Mouse (Mus musculus): Measurements from ENCODE around the gene Olfr316. TPM values are rescaled to one million over a fixed set of nuclear protein-coding genes. Genes with fewer than 3 reads are reported as not detected.
A peak's percentile ranks its signal among the peaks of the same experiment; 100 is the strongest.

Olfr316 gene
- polyA plus RNA-seq, 1 experiment from 2014 or later = not detected

DNA sequence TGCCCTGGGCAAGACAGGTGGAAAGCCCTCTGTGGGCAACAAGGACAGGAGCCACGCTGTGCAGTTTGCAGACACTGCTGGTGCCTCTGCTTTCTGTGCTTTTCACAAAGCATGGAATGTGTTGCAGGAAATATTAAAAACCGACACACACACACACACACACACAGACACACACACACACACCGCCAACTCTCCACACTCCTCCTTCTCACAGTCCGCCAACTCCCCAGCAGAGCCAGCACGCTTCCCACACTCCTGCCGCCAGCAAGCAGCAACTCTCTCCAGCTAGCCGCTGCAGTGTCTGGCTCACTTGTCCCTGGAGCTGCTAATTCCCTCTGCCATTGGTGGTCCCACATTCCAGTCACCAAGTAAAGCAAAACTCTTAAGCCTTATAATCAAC lies 44.3 kb downstream of the Olfr316 start:
- H3K4me2 ChIP-seq = no peak overlapping the region
- WGBS = 87% methylated on average over 7 of the region's 7 CpGs
- ATAC-seq (ENCODE audit: low FRiP score) (no peak), DNase-seq (ENCODE audit: low spot score, missing footprints) (no peak)
- H3K27me3 ChIP-seq (ENCODE audit: control insufficient read depth, insufficient read depth, low read length) = no peaks in the 10 kb centered on the region
- peaks cover 4% of the 10 kb centered on the region; the same call in 1 of the 2 replicates for H3K4me1 ChIP-seq (ENCODE audit: control insufficient read depth, insufficient read depth, low read length)
- no peak overlapping the region for H3K9ac ChIP-seq (ENCODE audit: low read length)
- no peaks in the 10 kb centered on the region for H3K9me3 ChIP-seq (ENCODE audit: control insufficient read depth, low read length)
- no peaks in the 10 kb centered on the region for H3K36me3 ChIP-seq (ENCODE audit: control insufficient read depth, insufficient read depth, low read length)
- no peak overlapping the region for H3K4me3 ChIP-seq (ENCODE audit: low read depth, low read length)
- no peak overlapping the region for H3K27ac ChIP-seq (ENCODE audit: low read depth, low read length)

DNA sequence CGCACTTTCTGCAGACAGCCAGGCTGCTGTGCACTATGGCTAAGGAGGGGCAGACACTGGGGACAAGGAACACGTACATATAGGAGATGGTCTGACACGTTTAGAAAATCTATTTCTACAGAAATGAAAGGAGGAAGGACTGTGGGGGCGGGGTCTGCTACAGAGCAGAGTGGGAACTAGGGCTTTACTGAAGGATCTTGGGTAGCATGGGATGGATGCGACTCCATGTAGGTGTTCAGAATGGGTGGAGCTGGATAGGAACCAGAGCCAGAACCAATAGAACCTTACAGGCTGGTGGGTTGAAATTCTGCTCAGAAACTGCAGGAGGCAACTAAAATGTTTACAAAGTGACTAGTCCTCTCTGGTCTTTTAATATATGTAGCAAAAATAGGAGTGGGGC lies 47.2 kb downstream of the Olfr316 start:
- Histone ChIP-seq H3K36me3 (ENCODE audit: control insufficient read depth, insufficient read depth, low read length) (no peaks in the 10 kb centered on the region), H3K4me3 (ENCODE audit: low read depth, low read length) (no peak overlapping the region), H3K27ac (ENCODE audit: low read depth, low read length) (no peak overlapping the region), H3K27me3 (ENCODE audit: control insufficient read depth, insufficient read depth, low read length) (no peaks in the 10 kb centered on the region), H3K4me1 (ENCODE audit: control insufficient read depth, insufficient read depth, low read length) (peaks cover 7% of the 10 kb centered on the region; the same call in 1 of the 2 replicates), H3K4me2 (no peak overlapping the region), H3K9ac (ENCODE audit: low read length) (no peak overlapping the region), H3K9me3 (ENCODE audit: control insufficient read depth, low read length) (no peaks in the 10 kb centered on the region)
- 84% methylated on average over 5 of the region's 5 CpGs for WGBS
- ATAC-seq (ENCODE audit: low FRiP score) (no peak), DNase-seq (ENCODE audit: low spot score, missing footprints) (no peak)

- 38% methylated on average over 14 of the region's 14 CpGs for WGBS
- Histone ChIP-seq H3K27me3 (ENCODE audit: control insufficient read depth, insufficient read depth, low read length) (no peaks in the 10 kb centered on the region), H3K9ac (ENCODE audit: low read length) (no peak within 1 kb of the TSS), H3K4me3 (ENCODE audit: low read depth, low read length) (no peak within 1 kb of the TSS), H3K9me3 (ENCODE audit: control insufficient read depth, low read length) (no peaks in the 10 kb centered on the region), H3K27ac (ENCODE audit: low read depth, low read length) (no peak within 1 kb of the TSS), H3K4me2 (no peak within 1 kb of the TSS; the same call in 1 of the 2 replicates), H3K36me3 (ENCODE audit: control insufficient read depth, insufficient read depth, low read length) (no peaks in the 10 kb centered on the region), H3K4me1 (ENCODE audit: control insufficient read depth, insufficient read depth, low read length) (peaks cover 7% of the 10 kb centered on the region; the same call in 1 of the 2 replicates)
- ATAC-seq (ENCODE audit: low FRiP score) (peak; percentile 70), DNase-seq (ENCODE audit: low spot score, missing footprints) (peak; percentile 86)
Observed at GRCm38 (mm10) chr11:58801558-58802228, 49.2 kb downstream of the Olfr316 start, which contains the start of gene Fam183b. Fam183b (minus strand) TSS chr11:58801960.

DNA sequence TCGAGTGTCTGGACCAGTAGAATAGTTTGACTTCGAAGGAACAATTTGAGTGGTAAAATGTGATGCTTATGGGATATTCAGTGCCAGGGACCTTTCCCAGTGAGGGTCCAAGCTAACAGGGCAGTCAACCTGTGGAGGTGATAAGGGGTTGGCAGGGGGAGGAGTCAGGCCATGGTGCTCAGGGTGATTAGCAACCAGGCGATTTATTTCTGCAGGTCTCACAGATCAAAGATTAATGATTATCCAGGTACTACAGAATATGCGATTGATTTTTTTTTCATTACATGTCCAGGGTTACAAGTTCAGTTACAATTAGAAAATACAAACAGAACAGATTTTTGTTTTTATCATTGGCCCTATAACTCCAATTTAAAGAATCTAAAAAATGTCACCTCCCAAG lies 51.3 kb downstream of the Olfr316 start:
- Histone ChIP-seq H3K36me3 (ENCODE audit: control insufficient read depth, insufficient read depth, low read length) (no peaks in the 10 kb centered on the region), H3K4me2 (no peak overlapping the region), H3K27ac (ENCODE audit: low read depth, low read length) (no peak overlapping the region), H3K9me3 (ENCODE audit: control insufficient read depth, low read length) (no peaks in the 10 kb centered on the region), H3K9ac (ENCODE audit: low read length) (no peak overlapping the region), H3K4me1 (ENCODE audit: control insufficient read depth, insufficient read depth, low read length) (peaks cover 7% of the 10 kb centered on the region; the same call in 1 of the 2 replicates), H3K27me3 (ENCODE audit: control insufficient read depth, insufficient read depth, low read length) (no peaks in the 10 kb centered on the region), H3K4me3 (ENCODE audit: low read depth, low read length) (no peak overlapping the region)
- ATAC-seq (ENCODE audit: low FRiP score) = no peak
- DNase-seq (ENCODE audit: low spot score, missing footprints) = no peak
- 82% methylated on average over 4 of the region's 4 CpGs for WGBS

GRCm38 (mm10) chr11:58804393-58804792 lies 51.9 kb downstream of the Olfr316 start:
- no peak for ATAC-seq (ENCODE audit: low FRiP score)
- no peak overlapping the region for H3K27ac ChIP-seq (ENCODE audit: low read depth, low read length)
- H3K9ac ChIP-seq (ENCODE audit: low read length) = no peak overlapping the region
- no peaks in the 10 kb centered on the region for H3K36me3 ChIP-seq (ENCODE audit: control insufficient read depth, insufficient read depth, low read length)
- 75% methylated on average over 2 of the region's 2 CpGs for WGBS
- H3K9me3 ChIP-seq (ENCODE audit: control insufficient read depth, low read length) = no peaks in the 10 kb centered on the region
- H3K4me1 ChIP-seq (ENCODE audit: control insufficient read depth, insufficient read depth, low read length) = peaks cover 7% of the 10 kb centered on the region; the same call in 1 of the 2 replicates
- no peak overlapping the region for H3K4me3 ChIP-seq (ENCODE audit: low read depth, low read length)
- DNase-seq (ENCODE audit: low spot score, missing footprints) = no peak
- no peak overlapping the region for H3K4me2 ChIP-seq
- no peaks in the 10 kb centered on the region for H3K27me3 ChIP-seq (ENCODE audit: control insufficient read depth, insufficient read depth, low read length)

Other genes with a start within 250 kb of the Olfr316 start
- gene Olfr330, start 217.9 kb upstream of the Olfr316 start, polyA plus RNA-seq (2014; fragmentation: Nextera tagmentation; extraction: Ambion mirVana) = not detected in 2 replicates
- not detected in 2 replicates for gene Olfr329-ps, start 206.3 kb upstream of the Olfr316 start, polyA plus RNA-seq (2014; fragmentation: Nextera tagmentation; extraction: Ambion mirVana)
- gene Olfr328, start 197.1 kb upstream of the Olfr316 start, polyA plus RNA-seq (2014; fragmentation: Nextera tagmentation; extraction: Ambion mirVana) = 0.04 TPM in 1 of 2 replicates, not detected in the other
- not detected in 2 replicates for gene Olfr224, start 182.2 kb upstream of the Olfr316 start, polyA plus RNA-seq (2014; fragmentation: Nextera tagmentation; extraction: Ambion mirVana)
- gene Olfr325, start 175.0 kb upstream of the Olfr316 start, polyA plus RNA-seq (2014; fragmentation: Nextera tagmentation; extraction: Ambion mirVana) = not detected in 2 replicates
- not detected in 2 replicates for gene Olfr324, start 157.6 kb upstream of the Olfr316 start, polyA plus RNA-seq (2014; fragmentation: Nextera tagmentation; extraction: Ambion mirVana)
- gene 2210407C18Rik, start 136.7 kb upstream of the Olfr316 start, polyA plus RNA-seq (2014; fragmentation: Nextera tagmentation; extraction: Ambion mirVana) = not detected in 2 replicates
- gene Olfr323, start 122.2 kb upstream of the Olfr316 start, polyA plus RNA-seq (2014; fragmentation: Nextera tagmentation; extraction: Ambion mirVana) = not detected in 2 replicates
- gene Trim58, start 112.3 kb upstream of the Olfr316 start, polyA plus RNA-seq (2014; fragmentation: Nextera tagmentation; extraction: Ambion mirVana) = 0.10 and 0.63 TPM in 2 replicates
- gene Olfr322, start 94.0 kb upstream of the Olfr316 start, polyA plus RNA-seq (2014; fragmentation: Nextera tagmentation; extraction: Ambion mirVana) = 0.07 TPM in 1 of 2 replicates, not detected in the other
- gene Olfr320, start 71.6 kb upstream of the Olfr316 start, polyA plus RNA-seq (2014; fragmentation: Nextera tagmentation; extraction: Ambion mirVana) = not detected in 2 replicates
- gene Olfr319, start 53.6 kb upstream of the Olfr316 start, polyA plus RNA-seq (2014; fragmentation: Nextera tagmentation; extraction: Ambion mirVana) = not detected in 2 replicates
- gene Olfr318, start 28.7 kb upstream of the Olfr316 start, polyA plus RNA-seq (2014; fragmentation: Nextera tagmentation; extraction: Ambion mirVana) = not detected in 2 replicates
- gene Olfr317, start 13.5 kb upstream of the Olfr316 start, polyA plus RNA-seq (2014; fragmentation: Nextera tagmentation; extraction: Ambion mirVana) = 0.04 and 0.15 TPM in 2 replicates
- not detected in 2 replicates for gene Olfr315, start 20.5 kb downstream of the Olfr316 start, polyA plus RNA-seq (2014; fragmentation: Nextera tagmentation; extraction: Ambion mirVana)
- not detected in 2 replicates for gene Olfr314, start 30.2 kb downstream of the Olfr316 start, polyA plus RNA-seq (2014; fragmentation: Nextera tagmentation; extraction: Ambion mirVana)
- gene Fam183b, start 49.2 kb downstream of the Olfr316 start, polyA plus RNA-seq (2014; fragmentation: Nextera tagmentation; extraction: Ambion mirVana) = 3.6 and 5.4 TPM in 2 replicates
- gene Olfr313, start 62.3 kb downstream of the Olfr316 start, polyA plus RNA-seq (2014; fragmentation: Nextera tagmentation; extraction: Ambion mirVana) = not detected in 2 replicates
- not detected in 2 replicates for gene Olfr312, start 76.5 kb downstream of the Olfr316 start, polyA plus RNA-seq (2014; fragmentation: Nextera tagmentation; extraction: Ambion mirVana)
- not detected in 2 replicates for gene Olfr311, start 86.5 kb downstream of the Olfr316 start, polyA plus RNA-seq (2014; fragmentation: Nextera tagmentation; extraction: Ambion mirVana)
- 15.6 and 16.9 TPM in 2 replicates for gene Gm12258, start 94.4 kb downstream of the Olfr316 start, polyA plus RNA-seq (2014; fragmentation: Nextera tagmentation; extraction: Ambion mirVana)
- 13.4 and 13.6 TPM in 2 replicates for gene 2810021J22Rik, start 114.5 kb downstream of the Olfr316 start, polyA plus RNA-seq (2014; fragmentation: Nextera tagmentation; extraction: Ambion mirVana)
- gene Zfp39, start 151.5 kb downstream of the Olfr316 start, polyA plus RNA-seq (2014; fragmentation: Nextera tagmentation; extraction: Ambion mirVana) = 6.4 and 7.3 TPM in 2 replicates
- gene Btnl10, start 165.2 kb downstream of the Olfr316 start, polyA plus RNA-seq (2014; fragmentation: Nextera tagmentation; extraction: Ambion mirVana) = not detected in 2 replicates
- 354 and 381 TPM in 2 replicates for gene Rnf187, start 186.2 kb downstream of the Olfr316 start, polyA plus RNA-seq (2014; fragmentation: Nextera tagmentation; extraction: Ambion mirVana)
- gene Hist3h2ba, start 196.2 kb downstream of the Olfr316 start, polyA plus RNA-seq (2014; fragmentation: Nextera tagmentation; extraction: Ambion mirVana) = 99.9 and 101 TPM in 2 replicates
- 57.8 and 61.8 TPM in 2 replicates for gene Hist3h2a, start 202.0 kb downstream of the Olfr316 start, polyA plus RNA-seq (2014; fragmentation: Nextera tagmentation; extraction: Ambion mirVana)
- 0.45 and 0.62 TPM in 2 replicates for gene Trim17, start 202.0 kb downstream of the Olfr316 start, polyA plus RNA-seq (2014; fragmentation: Nextera tagmentation; extraction: Ambion mirVana)
- gene Trim11, start 225.4 kb downstream of the Olfr316 start, polyA plus RNA-seq (2014; fragmentation: Nextera tagmentation; extraction: Ambion mirVana) = 17.6 and 18.5 TPM in 2 replicates

Data from midbrain, embryonic 11.5 days (tissue).